Mouse (Mus musculus): ENCODE measurements around the gene Dpp8. TPM values are rescaled to one million over a fixed set of nuclear protein-coding genes. Genes with fewer than 3 reads are reported as not detected.
"Not testable (repeated sequence)": the region's sequence is repeated elsewhere in the genome, so short reads cannot be mapped to it uniquely, and the experiment has no call there.

The Dpp8 gene
- polyA plus RNA-seq, 1 experiment from 2014 or later: 14.9 TPM

DNA sequence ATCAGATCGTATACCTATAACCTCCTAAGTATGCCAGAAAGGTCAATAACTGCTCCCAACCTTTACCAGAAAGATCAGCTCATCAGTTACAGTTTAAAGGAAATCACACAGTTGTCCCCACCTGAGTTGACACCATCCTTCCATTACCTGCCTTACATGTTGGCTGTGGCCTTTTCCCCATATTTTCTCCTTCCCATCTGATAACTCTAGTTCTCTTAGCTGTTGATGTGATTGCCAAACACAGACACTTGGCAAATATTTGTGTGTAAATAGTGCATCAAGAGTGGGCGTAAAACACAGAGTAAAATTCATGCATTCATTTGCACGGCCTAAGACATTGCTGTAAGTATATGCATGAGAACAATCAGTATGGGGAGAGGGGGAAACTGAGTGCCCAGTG, 8.8 kb upstream of the Dpp8 start:
- H3K4me3 ChIP-seq (ENCODE audit: low read depth, low read length): no peak overlapping the region
- no peak overlapping the region for H3K9ac ChIP-seq (ENCODE audit: low read length)
- H3K27me3 ChIP-seq (ENCODE audit: control insufficient read depth, insufficient read depth, low read length): no peaks in the 10 kb centered on the region
- no peaks in the 10 kb centered on the region for H3K36me3 ChIP-seq (ENCODE audit: control insufficient read depth, insufficient read depth, low read length)
- 77% methylated on average over 3 of the region's 3 CpGs for WGBS
- H3K4me1 ChIP-seq (replicated peaks; ENCODE audit: control insufficient read depth, insufficient read depth): 0 out of 2 replicates have a peak, but pooled peaks cover 5% of the 10 kb centered on the region
- H3K27ac ChIP-seq (replicated peaks): no peak overlapping the region
- no peaks in the 10 kb centered on the region for H3K9me3 ChIP-seq (ENCODE audit: control insufficient read depth, low read length)
- DNase-seq (ENCODE audit: low spot score) (no peak), ATAC-seq (ENCODE audit: low FRiP score, low TSS enrichment) (no peak)
- H3K4me2 ChIP-seq (replicated peaks; ENCODE audit: low read depth): no peak overlapping the region
- TF ChIP-seq EP300 (optimal IDR thresholded peaks at IDR 0.05) (no peak), CTCF (IDR thresholded peaks at IDR 0.05; ENCODE audit: low read depth) (no peak)

DNA sequence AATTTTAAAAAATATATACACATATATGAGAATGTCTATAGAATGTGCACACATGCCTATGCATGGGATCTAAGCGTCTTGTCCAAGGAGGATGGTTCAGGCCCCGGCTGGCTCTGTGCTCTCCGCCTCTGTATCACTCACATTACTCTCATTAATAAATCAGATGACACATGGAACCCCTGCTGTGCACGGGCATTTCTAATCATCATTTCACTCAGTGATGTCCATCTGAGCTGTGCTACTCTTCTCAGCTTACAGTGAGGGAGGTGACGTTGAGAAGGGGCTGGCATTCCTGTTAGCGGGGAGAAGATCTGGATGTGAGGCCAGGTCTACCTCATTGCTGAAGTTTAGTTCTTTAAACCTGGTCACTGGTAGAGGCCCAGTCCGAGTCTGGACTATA, 5.0 kb upstream of the Dpp8 start:
- no peak overlapping the region for H3K4me2 ChIP-seq (replicated peaks; ENCODE audit: low read depth)
- no peak for TF ChIP-seq EP300 (optimal IDR thresholded peaks at IDR 0.05)
- TF ChIP-seq CTCF (IDR thresholded peaks at IDR 0.05; ENCODE audit: low read depth): no peak
- WGBS: 77% methylated on average over 7 of the region's 7 CpGs
- H3K27ac ChIP-seq (replicated peaks): no peak overlapping the region
- DNase-seq (ENCODE audit: low spot score): no peak
- H3K4me1 ChIP-seq (replicated peaks; ENCODE audit: control insufficient read depth, insufficient read depth): no peaks in the 10 kb centered on the region
- H3K4me3 ChIP-seq (ENCODE audit: low read depth, low read length): no peak overlapping the region
- H3K36me3 ChIP-seq (ENCODE audit: control insufficient read depth, insufficient read depth, low read length): no peaks in the 10 kb centered on the region
- no peaks in the 10 kb centered on the region for H3K9me3 ChIP-seq (ENCODE audit: control insufficient read depth, low read length)
- no peak for ATAC-seq (ENCODE audit: low FRiP score, low TSS enrichment)
- H3K27me3 ChIP-seq (ENCODE audit: control insufficient read depth, insufficient read depth, low read length): no peaks in the 10 kb centered on the region
- H3K9ac ChIP-seq (ENCODE audit: low read length): no peak overlapping the region

- Histone ChIP-seq H3K36me3 (ENCODE audit: control insufficient read depth, insufficient read depth, low read length) (no peaks in the 10 kb centered on the region), H3K9me3 (ENCODE audit: control insufficient read depth, low read length) (no peaks in the 10 kb centered on the region), H3K4me3 (ENCODE audit: low read depth, low read length) (no peak overlapping the region), H3K27ac (replicated peaks) (no peak overlapping the region), H3K27me3 (ENCODE audit: control insufficient read depth, insufficient read depth, low read length) (no peaks in the 10 kb centered on the region), H3K4me2 (replicated peaks; ENCODE audit: low read depth) (no peak overlapping the region), H3K9ac (ENCODE audit: low read length) (no peak overlapping the region), H3K4me1 (replicated peaks; ENCODE audit: control insufficient read depth, insufficient read depth) (no peaks in the 10 kb centered on the region)
- ATAC-seq (ENCODE audit: low FRiP score, low TSS enrichment): no peak
- 83% methylated on average over 5 of the region's 5 CpGs for whole genome bisulfite sequencing
- TF ChIP-seq CTCF (IDR thresholded peaks at IDR 0.05; ENCODE audit: low read depth): no peak
- no peak for TF ChIP-seq EP300 (optimal IDR thresholded peaks at IDR 0.05)
- no peak for DNase-seq (ENCODE audit: low spot score)
Observed at GRCm38 (mm10) chr9:65028313-65028712, 3.9 kb upstream of the Dpp8 start.

- not testable (repeated sequence) for H3K4me1 ChIP-seq (replicated peaks; ENCODE audit: control insufficient read depth, insufficient read depth); DNase-seq (ENCODE audit: low spot score); H3K4me2 ChIP-seq (replicated peaks; ENCODE audit: low read depth); H3K4me3 ChIP-seq (ENCODE audit: low read depth, low read length); H3K9ac ChIP-seq (ENCODE audit: low read length); ATAC-seq (ENCODE audit: low FRiP score, low TSS enrichment); H3K27ac ChIP-seq (replicated peaks); H3K27me3 ChIP-seq (ENCODE audit: control insufficient read depth, insufficient read depth, low read length); H3K36me3 ChIP-seq (ENCODE audit: control insufficient read depth, insufficient read depth, low read length); H3K9me3 ChIP-seq (ENCODE audit: control insufficient read depth, low read length)
- peak; percentile 37 for TF ChIP-seq CTCF (IDR thresholded peaks at IDR 0.05; ENCODE audit: low read depth)
- 66% methylated on average over 5 of the region's 5 CpGs for WGBS
Observed at GRCm38 (mm10) chr9:65031355-65031754, 859 bp upstream of the Dpp8 start.

GRCm38 (mm10) chr9:65031894-65032268, 333 bp upstream of the Dpp8 start:
- H3K36me3 ChIP-seq (ENCODE audit: control insufficient read depth, insufficient read depth, low read length): no peaks in the 10 kb centered on the region
- H3K9ac ChIP-seq (ENCODE audit: low read length): no peak overlapping the region
- TF ChIP-seq EP300 (optimal IDR thresholded peaks at IDR 0.05): no peak
- TF ChIP-seq CTCF (IDR thresholded peaks at IDR 0.05; ENCODE audit: low read depth): no peak
- H3K4me3 ChIP-seq (ENCODE audit: low read depth, low read length): peak overlapping the region; percentile 99; the same call in 1 of the 2 replicates
- no peaks in the 10 kb centered on the region for H3K4me1 ChIP-seq (replicated peaks; ENCODE audit: control insufficient read depth, insufficient read depth)
- H3K27ac ChIP-seq (replicated peaks): no peak overlapping the region
- ATAC-seq (ENCODE audit: low FRiP score, low TSS enrichment) (no peak), DNase-seq (ENCODE audit: low spot score) (no peak)
- no peaks in the 10 kb centered on the region for H3K9me3 ChIP-seq (ENCODE audit: control insufficient read depth, low read length)
- no peaks in the 10 kb centered on the region for H3K27me3 ChIP-seq (ENCODE audit: control insufficient read depth, insufficient read depth, low read length)
- peak overlapping the region; percentile 31; the same call in 1 of the 2 replicates for H3K4me2 ChIP-seq (replicated peaks; ENCODE audit: low read depth)
- WGBS: 28% methylated on average over 4 of the region's 4 CpGs

- no peak overlapping the region for H3K27ac ChIP-seq (replicated peaks)
- DNase-seq (ENCODE audit: low spot score): no peak
- no peaks in the 10 kb centered on the region for H3K4me1 ChIP-seq (replicated peaks; ENCODE audit: control insufficient read depth, insufficient read depth)
- no peak for ATAC-seq (ENCODE audit: low FRiP score, low TSS enrichment)
- no peak overlapping the region for H3K9ac ChIP-seq (ENCODE audit: low read length)
- 84% methylated on average over 1 of the region's 1 CpGs for WGBS
- no peak overlapping the region for H3K4me2 ChIP-seq (replicated peaks; ENCODE audit: low read depth)
- no peaks in the 10 kb centered on the region for H3K27me3 ChIP-seq (ENCODE audit: control insufficient read depth, insufficient read depth, low read length)
- H3K4me3 ChIP-seq (ENCODE audit: low read depth, low read length): no peak overlapping the region
- no peak for TF ChIP-seq CTCF (IDR thresholded peaks at IDR 0.05; ENCODE audit: low read depth)
- no peak for TF ChIP-seq EP300 (optimal IDR thresholded peaks at IDR 0.05)
- H3K9me3 ChIP-seq (ENCODE audit: control insufficient read depth, low read length): no peaks in the 10 kb centered on the region
- H3K36me3 ChIP-seq (ENCODE audit: control insufficient read depth, insufficient read depth, low read length): peaks cover 14% of the 10 kb centered on the region
Observed at GRCm38 (mm10) chr9:65036456-65036855, 4.2 kb downstream of the Dpp8 start.

Data from stomach, postnatal 0 days (tissue).